Mouse (Mus musculus): ENCODE data around the gene St6galnac1. TPM values are rescaled to one million over a fixed set of nuclear protein-coding genes. Genes with fewer than 3 reads are reported as not detected.

St6galnac1 gene
- polyA plus RNA-seq, 1 experiment from 2014 or later: not detected

GRCm38 (mm10) chr11:116721548-116722271, 53.6 kb downstream of the St6galnac1 start:
- Histone ChIP-seq H3K27ac (no peak overlapping the region), H3K27me3 (no peaks in the 10 kb centered on the region), H3K4me1 (replicated peaks) (peaks cover 11% of the 10 kb centered on the region), H3K36me3 (no peaks in the 10 kb centered on the region), H3K4me2 (replicated peaks) (no peak overlapping the region), H3K9ac (replicated peaks) (no peak overlapping the region), H3K4me3 (replicated peaks) (no peak overlapping the region), H3K9me3 (no peaks in the 10 kb centered on the region; the same call in 1 of the 2 replicates)
- WGBS: 74% methylated on average over 9 of the region's 9 CpGs
- no peak for ATAC-seq

GRCm38 (mm10) chr11:116720319-116720865, 54.9 kb downstream of the St6galnac1 start:
- Histone ChIP-seq H3K4me3 (replicated peaks) (no peak overlapping the region), H3K27ac (no peak overlapping the region)
- WGBS: 89% methylated on average over 15 of the region's 15 CpGs

More at GRCm38 (mm10) chr11:116720319-116720865, 54.9 kb downstream of the St6galnac1 start:
- Histone ChIP-seq H3K27me3 (no peaks in the 10 kb centered on the region), H3K9ac (replicated peaks) (no peak overlapping the region), H3K4me1 (replicated peaks) (peaks cover 8% of the 10 kb centered on the region), H3K36me3 (no peaks in the 10 kb centered on the region), H3K9me3 (no peaks in the 10 kb centered on the region; the same call in 1 of the 2 replicates), H3K4me2 (replicated peaks) (no peak overlapping the region)
- ATAC-seq: no peak

Other genes starting within 250 kb of the St6galnac1 start
- gene Sphk1, start 244.6 kb downstream of the St6galnac1 start, polyA plus RNA-seq (2015; fragmentation: Nextera tagmentation; extraction: Ambion mirVana): 3.1 and 3.2 TPM in 2 replicates
- gene Ube2o, start 194.1 kb downstream of the St6galnac1 start, polyA plus RNA-seq (2015; fragmentation: Nextera tagmentation; extraction: Ambion mirVana): 12.3 and 12.7 TPM in 2 replicates
- gene Aanat, start 189.1 kb downstream of the St6galnac1 start, polyA plus RNA-seq (2015; fragmentation: Nextera tagmentation; extraction: Ambion mirVana): 0.22 and 0.34 TPM in 2 replicates
- 0.76 and 0.77 TPM in 2 replicates for gene Rhbdf2, start 148.5 kb downstream of the St6galnac1 start, polyA plus RNA-seq (2015; fragmentation: Nextera tagmentation; extraction: Ambion mirVana)
- gene Prcd, start 122.0 kb downstream of the St6galnac1 start, polyA plus RNA-seq (2015; fragmentation: Nextera tagmentation; extraction: Ambion mirVana): 1.0 and 1.2 TPM in 2 replicates
- gene Cygb, start 121.2 kb downstream of the St6galnac1 start, polyA plus RNA-seq (2015; fragmentation: Nextera tagmentation; extraction: Ambion mirVana): 8.8 TPM in 2 replicates
- gene Mxra7, start 52.5 kb upstream of the St6galnac1 start, polyA plus RNA-seq (2015; fragmentation: Nextera tagmentation; extraction: Ambion mirVana): 32.5 and 40.4 TPM in 2 replicates
- gene Mettl23, start 67.8 kb upstream of the St6galnac1 start, polyA plus RNA-seq (2015; fragmentation: Nextera tagmentation; extraction: Ambion mirVana): 79.0 and 80.0 TPM in 2 replicates
- 78.7 and 84.0 TPM in 2 replicates for gene Jmjd6, start 67.9 kb upstream of the St6galnac1 start, polyA plus RNA-seq (2015; fragmentation: Nextera tagmentation; extraction: Ambion mirVana)
- 48.3 and 48.8 TPM in 2 replicates for gene Mfsd11, start 76.9 kb upstream of the St6galnac1 start, polyA plus RNA-seq (2015; fragmentation: Nextera tagmentation; extraction: Ambion mirVana)
- 648 and 659 TPM in 2 replicates for gene Srsf2, start 77.6 kb upstream of the St6galnac1 start, polyA plus RNA-seq (2015; fragmentation: Nextera tagmentation; extraction: Ambion mirVana)
- gene Mgat5b, start 143.4 kb upstream of the St6galnac1 start, polyA plus RNA-seq (2015; fragmentation: Nextera tagmentation; extraction: Ambion mirVana): 16.8 and 21.8 TPM in 2 replicates